Mouse (Mus musculus) lung, postnatal 10 days (tissue): ENCODE measurements at regions not wholly inside any gene's neighbourhood (a gene's known extent, or its start where the extent isn't known, plus 50 kb on each side); places are given as distances from the start of the nearest gene placed in this dataset.

Experiments
- DNase-seq: peaks from one replicate; pipeline ENCODE4 v3.0.0; 2021

- no peak for DNase-seq
These were observed 248.9 kb downstream of the Nedd1 start for GRCm38 (mm10) chr10:92473282-92473681.

GRCm38 (mm10) chr10:92471111-92471510, 251.1 kb downstream of the Nedd1 start:
- DNase-seq = no peak

- DNase-seq = no peak
These were observed 267.0 kb downstream of the Nedd1 start for GRCm38 (mm10) chr10:92455195-92455594.

- no peak for DNase-seq
These were observed 268.7 kb downstream of the Nedd1 start for GRCm38 (mm10) chr10:92453550-92453949.

DNA sequence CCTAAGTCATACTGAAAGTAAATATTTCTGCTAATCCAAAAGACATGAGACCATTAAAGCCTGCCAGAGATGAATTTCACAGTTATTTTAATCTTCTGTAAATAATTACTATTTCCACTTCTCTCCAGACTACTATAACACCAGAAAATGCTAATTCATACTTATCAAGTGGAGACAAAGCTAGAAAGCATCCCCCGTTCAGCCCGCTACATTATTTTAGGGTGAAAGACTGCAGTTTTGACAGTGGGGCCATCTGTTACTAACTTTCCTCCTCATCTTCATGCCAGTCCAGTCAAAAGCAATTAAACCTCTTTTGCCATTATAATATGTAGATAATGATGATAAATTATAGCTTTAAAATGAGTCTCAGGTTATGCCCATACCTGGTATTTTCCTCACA, 276.3 kb downstream of the Nedd1 start:
- DNase-seq = no peak

GRCm38 (mm10) chr10:92438621-92439394, 283.4 kb downstream of the Nedd1 start:
- no peak for DNase-seq

DNA sequence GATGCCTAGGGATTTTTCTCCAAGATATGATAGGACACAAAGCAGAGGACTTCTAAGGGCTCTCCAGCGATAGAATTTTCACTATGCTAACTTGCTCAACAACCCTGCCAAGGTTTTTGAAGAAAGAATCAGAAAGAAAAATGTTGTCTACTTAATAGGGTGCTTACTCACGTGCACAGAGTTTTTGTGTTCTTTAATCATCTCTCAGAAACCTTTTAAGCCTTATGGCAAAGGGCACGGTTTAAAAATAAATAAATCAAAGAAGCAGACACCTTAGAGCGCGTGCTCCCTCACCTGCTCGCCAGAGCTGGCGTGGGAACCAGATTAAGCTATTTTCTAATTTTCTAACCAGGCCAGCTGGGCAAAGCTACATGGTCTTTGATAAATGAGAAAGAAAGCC, 293.0 kb downstream of the Nedd1 start:
- DNase-seq = no peak

- DNase-seq = no peak
These were observed 294.2 kb downstream of the Nedd1 start for GRCm38 (mm10) chr10:92428026-92428425.

DNA sequence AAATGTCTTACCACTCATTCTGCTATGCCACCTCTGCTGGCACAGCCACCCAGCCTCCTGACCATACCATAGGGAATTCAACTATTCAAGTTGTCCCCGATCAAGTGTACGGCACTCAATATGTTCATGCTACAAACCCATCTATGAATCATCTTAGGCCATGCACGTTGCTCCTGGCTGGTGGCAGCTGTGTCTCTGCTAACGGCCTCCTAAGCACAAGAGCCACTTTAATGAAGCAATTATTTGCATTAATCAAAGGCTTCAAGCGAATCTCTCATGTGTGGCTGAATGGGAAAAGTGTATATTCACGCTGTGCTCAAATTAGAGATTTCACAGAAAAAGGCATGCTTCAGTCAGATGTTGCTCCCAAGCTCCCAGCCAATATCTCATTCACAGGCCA, 295.8 kb downstream of the Nedd1 start:
- DNase-seq = no peak

DNA sequence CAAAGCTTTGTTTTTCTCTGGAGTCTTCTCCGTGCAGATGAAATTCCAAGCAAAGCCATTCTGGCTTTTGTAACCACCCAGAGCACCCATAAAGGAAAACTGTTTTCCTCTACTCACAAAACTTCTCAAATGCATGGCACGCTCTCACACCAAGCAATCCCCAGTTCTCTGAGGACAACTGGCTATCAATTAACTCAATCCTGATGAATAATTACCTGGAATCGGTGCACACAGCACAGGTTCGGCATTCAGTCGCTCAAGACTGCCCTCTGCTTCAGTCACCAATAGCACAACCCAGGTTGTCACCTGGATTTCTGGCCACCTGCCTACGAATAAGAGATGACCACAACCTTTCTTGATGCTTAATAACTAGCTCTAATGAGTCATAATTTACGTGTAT, 309.5 kb downstream of the Nedd1 start:
- DNase-seq = no peak

GRCm38 (mm10) chr10:92410813-92411325, 311.4 kb downstream of the Nedd1 start:
- no peak for DNase-seq

GRCm38 (mm10) chr10:92404697-92405293, 317.4 kb downstream of the Nedd1 start:
- no peak for DNase-seq

DNA sequence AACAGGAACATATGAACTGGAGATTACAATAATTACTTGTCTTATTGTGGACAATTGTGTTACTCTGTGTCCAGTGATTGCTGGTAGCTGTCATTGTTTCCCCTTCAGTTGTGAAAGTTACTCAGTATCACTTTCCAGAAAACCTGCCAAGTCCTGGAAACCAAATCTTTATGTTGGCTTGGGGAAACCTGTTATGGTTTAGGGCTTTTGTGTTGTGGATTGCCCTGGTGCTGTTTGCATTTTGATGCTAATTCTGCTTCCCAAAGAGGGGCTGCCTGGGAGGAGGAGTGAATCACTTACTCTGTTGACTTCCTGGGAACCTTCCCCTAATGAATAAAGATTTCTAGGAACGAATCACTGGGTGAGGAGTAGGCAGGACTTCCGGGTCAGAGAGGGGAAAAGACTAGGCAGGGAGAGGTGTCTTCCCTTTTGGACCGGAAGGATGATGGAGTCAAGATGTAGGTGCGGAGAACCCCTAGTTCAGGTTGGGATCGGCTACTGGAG, 321.6 kb downstream of the Nedd1 start:
- no peak for DNase-seq

GRCm38 (mm10) chr10:92389176-92389732, 333.0 kb downstream of the Nedd1 start:
- no peak for DNase-seq

GRCm38 (mm10) chr10:92367126-92367525, 355.1 kb downstream of the Nedd1 start:
- no peak for DNase-seq

GRCm38 (mm10) chr10:92356738-92357137, 365.5 kb downstream of the Nedd1 start:
- DNase-seq = no peak

DNA sequence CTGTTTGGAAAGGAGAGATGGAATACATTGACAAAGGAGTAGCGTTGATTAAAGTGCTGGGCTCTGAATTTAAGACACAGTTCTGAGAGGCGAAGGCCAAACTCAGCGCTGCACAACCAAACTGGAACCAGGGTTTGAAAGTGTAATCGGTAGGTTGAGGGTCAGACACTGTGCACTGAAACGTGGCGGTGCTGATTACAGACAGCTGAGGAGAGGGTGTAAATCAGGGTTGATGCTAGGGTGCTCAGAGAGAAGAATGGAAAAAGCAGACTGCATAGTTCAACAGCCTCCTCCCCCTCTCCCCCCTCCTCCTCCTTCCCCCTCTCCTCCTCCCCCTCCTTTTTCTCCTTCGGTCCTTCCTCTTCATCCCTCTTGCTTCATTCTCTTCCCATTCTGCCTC, 373.2 kb downstream of the Nedd1 start:
- no peak for DNase-seq

GRCm38 (mm10) chr10:92347960-92348675, 374.1 kb downstream of the Nedd1 start:
- DNase-seq = no peak

- DNase-seq = no peak
These were observed 382.5 kb downstream of the Nedd1 start for GRCm38 (mm10) chr10:92339671-92340070.

DNA sequence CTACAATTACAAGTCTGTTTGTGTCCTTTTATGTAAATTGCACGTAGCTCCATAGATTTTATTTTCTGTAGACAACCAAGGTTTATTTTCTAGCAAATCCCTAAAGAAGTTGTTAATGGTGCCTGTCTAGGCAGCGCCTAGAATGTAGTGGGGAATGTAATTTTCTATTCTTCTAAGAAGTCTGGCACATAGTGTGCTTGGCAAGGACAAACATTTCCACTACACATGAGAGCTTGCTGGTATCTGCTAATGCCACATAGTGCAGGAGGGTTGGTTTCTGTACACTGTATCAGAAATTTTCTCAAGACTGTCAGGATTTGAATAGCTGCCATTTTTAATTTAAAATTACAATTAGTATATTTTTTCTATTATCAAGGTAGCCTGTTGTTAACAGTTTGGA, 385.3 kb downstream of the Nedd1 start:
- DNase-seq = no peak

- DNase-seq = no peak
These were observed 386.1 kb downstream of the Nedd1 start for GRCm38 (mm10) chr10:92336138-92336537.

DNA sequence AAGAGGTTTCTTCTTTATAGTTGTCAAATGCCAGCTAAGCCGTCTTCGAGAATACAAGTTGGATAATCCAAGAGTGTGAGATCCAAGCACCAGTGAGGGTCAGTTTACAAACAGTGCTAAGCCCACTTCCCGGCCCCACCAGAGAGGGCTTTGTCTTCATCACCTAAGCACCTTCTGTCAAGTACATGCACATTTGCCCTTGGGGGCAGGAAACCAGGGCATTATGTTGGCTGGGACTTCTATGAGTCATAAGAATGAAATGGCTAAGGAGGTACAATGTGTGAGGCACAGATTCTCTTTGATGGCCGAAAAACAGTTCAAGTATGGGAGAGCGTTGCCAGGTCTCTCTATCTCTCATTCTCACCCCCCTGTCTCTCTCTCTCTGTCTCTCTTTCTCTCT, 387.1 kb downstream of the Nedd1 start:
- DNase-seq = no peak

DNA sequence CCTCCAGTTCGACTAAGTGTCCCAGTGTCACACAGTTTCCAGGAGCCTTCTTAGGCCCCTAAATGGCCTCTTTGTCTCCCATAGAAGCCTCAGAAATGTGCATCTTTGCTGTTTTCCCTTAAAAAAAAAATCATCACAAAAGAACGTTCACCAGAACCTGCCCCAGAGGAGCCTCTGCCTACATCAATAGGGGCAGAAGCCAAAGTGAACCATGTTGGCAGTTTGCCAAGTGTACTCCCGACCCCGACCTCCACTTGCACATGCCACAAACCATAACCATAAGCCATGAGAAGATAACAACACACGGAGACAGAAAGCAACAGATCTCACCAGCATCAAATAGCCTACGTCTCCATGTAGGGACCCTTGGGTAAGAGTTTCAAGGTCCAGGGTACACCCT, 388.4 kb downstream of the Nedd1 start:
- DNase-seq = no peak
